Mouse (Mus musculus) monocyte, adult 5-6 weeks (primary cell): ENCODE results near the gene Nepn. TPM values are rescaled to one million over a fixed set of nuclear protein-coding genes. Genes with fewer than 3 reads are reported as not detected.
"Not testable (repeated sequence)": the region's sequence is repeated elsewhere in the genome, so short reads cannot be mapped to it uniquely, and the experiment has no call there.

ENCODE experiments used
- ATAC-seq: fragments of 153-309, 156-312 bp; replicated peaks from 2 replicates; pipeline ENCODE4 v1.8.0; 2017; ENCODE audit warnings: mild to moderate bottlenecking; ENCODE audit not compliant: low TSS enrichment, insufficient number of reproducible peaks, severe bottlenecking, poor library complexity, low FRiP score
- total RNA-seq: library from RNA; stranded (forward); fragments of 200-1000, 200-491, 200-594 nt; gene quantifications from 3 replicates; pipeline ENCODE4 v1.2.3, GENCODE M21; 2017

Nepn gene
- total RNA-seq, result not detected in 3 replicates

DNA sequence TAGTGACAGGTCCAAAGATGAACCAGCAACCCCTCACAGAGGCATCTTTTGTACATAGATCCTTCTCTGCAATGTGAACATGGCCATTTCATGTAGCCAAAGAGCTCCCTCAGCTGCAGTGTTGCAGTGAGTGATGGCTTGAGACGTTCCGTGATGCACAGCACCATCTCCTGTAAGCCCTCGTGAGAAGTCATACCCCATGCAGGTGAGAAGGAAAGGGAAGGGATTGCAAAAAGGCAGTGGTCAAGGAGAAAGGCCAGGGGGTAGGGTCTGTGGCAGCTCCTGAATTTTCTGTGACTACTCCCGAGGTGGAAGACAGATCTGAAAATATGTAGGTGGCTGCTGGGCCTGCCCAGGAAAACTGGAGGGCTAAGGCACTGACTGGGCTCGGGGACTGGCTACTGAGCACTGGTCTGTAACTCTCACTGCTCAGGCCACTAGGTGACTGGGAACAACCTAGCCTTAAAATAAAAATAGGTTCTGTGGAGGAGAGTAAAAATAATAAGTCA, at the start of gene Nepn:
Nepn (plus strand) TSS at position 51 of the 509 bp plus-strand sequence.
- ATAC-seq, result no peak

GRCm38 (mm10) chr10:52343324-52343723, 45.4 kb upstream of the Nepn start:
- ATAC-seq, result not testable (repeated sequence)

DNA sequence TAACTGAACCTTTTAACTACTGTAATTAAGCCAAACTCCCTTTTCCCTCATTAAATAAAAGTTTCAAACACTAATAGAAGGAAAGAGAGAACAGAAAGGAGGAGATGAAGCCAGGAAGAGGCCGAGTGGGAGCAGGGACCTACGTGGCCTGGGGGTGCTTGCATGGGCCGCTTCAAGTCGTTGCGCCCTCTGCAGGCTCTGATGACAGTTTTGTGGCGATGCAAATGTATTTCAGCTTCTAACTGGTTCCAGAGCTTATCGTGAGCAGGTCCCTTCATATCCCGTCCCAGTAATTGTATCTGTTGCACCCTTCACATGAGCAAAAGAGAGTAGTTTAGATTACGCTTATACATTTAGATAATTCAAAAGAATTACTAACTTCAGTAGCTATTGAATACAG, 35.6 kb upstream of the Nepn start:
- ATAC-seq, result no peak

DNA sequence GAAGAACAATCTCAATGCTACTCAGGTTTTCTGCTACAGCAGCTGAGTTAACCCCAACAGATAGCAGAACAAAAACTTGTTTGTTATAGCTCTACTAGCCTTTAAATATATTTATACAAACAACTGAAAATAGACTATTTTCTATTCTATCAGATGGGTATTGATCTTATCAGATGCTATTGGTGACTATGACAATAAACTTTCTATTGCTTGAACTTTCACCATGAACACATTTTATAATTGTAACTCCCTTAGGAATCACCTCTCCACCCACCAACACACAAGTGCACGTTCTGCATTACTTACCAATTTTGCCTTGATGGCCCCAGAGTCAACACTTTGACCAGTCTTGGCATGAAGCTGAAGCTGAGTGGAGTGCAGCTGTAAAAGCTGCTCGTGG, 30.3 kb upstream of the Nepn start, which contains the start of gene Gm26741:
Gm26741 (plus strand) TSS at position 301 of the 400 bp plus-strand sequence.
- no peak for ATAC-seq

DNA sequence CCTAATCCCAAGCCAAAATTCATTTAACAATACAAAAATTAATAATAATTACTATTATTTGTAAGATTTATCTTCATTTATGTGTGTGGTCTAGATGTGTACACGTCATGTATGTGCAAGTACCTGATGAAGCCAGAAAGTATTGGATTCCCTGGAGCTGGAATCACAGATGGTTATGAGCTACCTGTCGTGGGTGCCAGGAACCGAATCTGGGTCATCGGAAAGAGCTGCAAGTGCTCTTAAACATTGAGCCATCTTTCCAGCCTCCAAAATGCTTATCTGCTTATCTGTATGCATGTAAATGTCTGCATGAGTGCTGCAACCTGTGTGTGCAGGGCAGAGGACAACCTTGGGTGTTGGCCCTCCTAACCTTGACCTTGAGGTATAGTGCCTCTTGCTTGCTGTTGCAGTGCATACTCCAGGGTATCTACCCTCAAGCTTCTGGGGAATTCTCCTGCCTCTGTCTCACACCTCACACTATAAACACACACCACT, 28.5 kb upstream of the Nepn start:
- no peak for ATAC-seq

DNA sequence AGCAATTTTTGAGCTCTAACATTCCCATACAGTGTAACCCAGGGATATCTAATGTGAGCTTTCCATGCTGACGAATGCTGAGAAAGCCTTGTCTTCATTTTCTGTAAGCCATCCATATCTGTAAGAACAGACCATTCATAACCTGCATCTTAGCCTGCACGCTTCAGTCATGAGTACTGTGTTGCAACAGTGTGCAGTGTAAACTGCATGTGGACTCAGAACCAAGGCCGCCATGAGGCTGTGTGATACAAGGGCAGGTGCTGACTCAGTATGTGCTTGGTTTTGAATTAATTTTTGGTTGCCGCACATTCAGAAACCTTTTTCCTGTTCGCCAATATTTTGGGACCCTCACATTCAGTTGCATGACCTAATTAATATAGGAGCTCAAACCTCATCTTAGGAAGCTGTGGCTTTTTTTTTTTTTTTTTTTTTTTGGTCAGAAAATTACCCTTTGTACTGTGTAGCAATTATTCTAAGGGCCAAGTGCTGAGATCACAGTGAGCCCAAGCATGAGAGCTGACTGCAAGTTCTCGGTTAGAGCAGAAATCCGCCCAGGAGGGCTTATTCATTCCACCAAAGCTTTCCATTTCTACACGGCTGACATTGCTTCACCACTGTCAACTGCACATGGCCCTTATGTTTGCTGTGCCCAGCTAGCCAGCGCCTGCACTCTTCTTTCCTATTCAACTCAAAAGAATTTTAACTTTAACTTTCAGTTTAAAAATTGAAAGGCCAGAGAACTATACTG, 27.7 kb upstream of the Nepn start:
- ATAC-seq, result no peak

GRCm38 (mm10) chr10:52368376-52368775, 20.4 kb upstream of the Nepn start:
- ATAC-seq, result no peak

DNA sequence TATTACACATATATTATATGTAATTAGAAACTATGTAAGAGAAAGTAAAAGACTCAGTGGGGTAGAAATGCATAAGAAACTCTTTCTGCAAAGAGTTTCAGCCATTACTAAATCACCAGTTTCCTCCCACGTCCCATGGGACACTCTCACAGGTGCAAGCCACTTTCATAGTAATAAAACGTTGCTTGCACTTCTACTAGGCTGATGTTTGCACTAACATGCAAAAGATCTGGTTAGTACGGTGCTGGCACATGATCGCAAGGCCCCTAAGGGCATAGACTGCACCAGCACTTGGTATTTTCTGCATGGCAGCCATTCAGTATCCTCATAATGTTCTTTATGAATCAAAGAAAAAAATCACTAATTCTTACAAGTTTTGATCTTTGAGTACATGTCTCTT, 14.9 kb upstream of the Nepn start:
- no peak for ATAC-seq

DNA sequence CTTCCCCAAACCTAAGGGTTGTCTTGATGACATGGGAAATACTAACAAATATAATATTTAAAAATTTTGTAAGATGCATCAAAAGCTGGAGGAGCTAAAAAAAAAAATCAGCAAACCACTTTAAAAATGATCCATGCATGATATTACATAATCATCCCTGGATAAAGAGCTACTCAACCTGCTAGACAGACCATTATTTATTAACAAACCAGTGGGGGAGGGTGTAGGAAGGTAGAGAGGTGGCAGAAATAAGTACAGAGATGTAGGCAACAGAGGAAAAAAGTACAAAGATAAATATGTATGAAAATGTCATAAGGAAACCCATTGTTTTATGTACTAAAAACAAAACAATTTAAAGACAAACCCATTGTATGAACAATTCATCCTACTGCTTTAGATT, 14.1 kb upstream of the Nepn start:
- ATAC-seq, result no peak

DNA sequence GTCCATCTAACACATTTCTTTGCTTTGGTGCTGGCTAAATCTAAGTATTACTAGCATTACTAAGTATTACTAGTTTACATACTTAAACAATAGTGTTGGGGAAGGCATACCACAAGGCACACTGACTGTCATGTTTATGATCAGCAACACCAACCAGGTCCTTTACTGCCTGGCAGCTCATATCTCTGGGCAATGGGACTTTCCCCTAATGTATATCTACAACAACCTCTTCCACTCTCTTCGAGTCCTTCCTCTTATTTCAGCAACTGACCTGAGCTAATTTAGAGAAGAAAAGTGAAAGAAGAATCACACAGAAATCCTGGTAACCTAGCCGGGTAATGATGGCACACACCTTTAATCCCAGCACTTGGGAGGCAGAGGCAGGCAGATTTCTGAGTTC, 12.3 kb upstream of the Nepn start:
- 0 out of 2 replicates have a peak, but pooled peaks have one; percentile 52 for ATAC-seq

- ATAC-seq, result no peak
Observed at GRCm38 (mm10) chr10:52377813-52378212, 11.0 kb upstream of the Nepn start.

- 0 out of 2 replicates have a peak, but pooled peaks have one; percentile 16 for ATAC-seq
Observed at GRCm38 (mm10) chr10:52381321-52381801, 7.4 kb upstream of the Nepn start.

DNA sequence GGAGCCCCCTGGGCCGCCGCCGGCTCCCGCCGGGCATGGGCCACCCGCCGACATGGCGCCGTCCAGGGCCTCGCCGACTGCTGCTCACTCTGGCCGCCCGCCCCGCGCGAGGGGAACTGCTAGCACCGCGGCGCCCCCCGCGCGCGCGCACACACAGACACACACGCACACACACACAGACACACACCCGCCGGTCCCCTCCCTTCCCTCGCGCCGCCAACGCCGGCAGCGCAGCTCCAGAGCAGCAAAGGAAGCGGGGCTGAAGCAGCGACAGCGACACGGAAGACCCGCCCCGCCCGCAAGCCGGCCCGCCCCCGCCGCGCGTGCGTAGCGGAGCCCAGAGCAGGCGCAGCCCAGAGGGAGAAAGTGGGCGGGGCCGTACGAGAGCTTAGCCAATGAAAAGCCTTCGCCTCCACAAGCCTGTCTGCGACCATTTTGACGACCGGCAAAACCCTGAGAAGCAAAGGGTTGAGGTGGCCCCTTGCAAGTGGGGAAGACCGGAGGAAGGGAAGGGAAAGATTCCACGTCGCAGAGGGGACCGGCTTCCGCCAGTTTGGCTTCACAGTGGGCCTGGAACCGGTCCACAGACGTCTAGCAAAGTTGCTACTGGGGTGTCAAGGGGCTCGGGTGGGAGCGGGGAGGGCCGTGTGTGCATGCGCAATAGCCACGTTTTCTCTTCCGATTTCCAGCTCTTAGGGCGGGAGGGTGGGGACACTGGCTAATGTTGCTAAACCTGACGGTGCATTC, 6.8 kb upstream of the Nepn start, which contains the start of gene Gopc:
Gopc (minus strand) TSS at position 280 of the 747 bp plus-strand sequence.
- ATAC-seq, result peak; percentile 96

- no peak for ATAC-seq
Observed at GRCm38 (mm10) chr10:52383022-52383421, 5.8 kb upstream of the Nepn start.

DNA sequence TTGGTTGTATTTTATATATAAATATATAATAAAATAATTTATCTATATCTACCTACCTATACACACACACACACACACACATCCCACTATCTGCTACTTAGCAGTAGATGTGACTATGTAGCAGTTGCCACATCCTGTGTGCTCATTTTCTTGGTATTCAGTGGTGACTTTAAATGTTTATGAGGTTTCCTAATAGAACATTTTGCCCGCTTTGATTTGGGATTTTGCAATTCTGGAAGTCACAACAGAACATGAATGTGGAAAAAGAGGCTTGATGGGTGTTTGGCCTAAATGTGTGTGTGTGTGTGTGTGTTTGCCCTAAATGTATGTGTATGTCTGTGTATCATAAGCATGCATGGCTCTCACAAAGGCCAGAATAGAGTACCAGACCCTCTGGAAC, 5.2 kb upstream of the Nepn start:
- ATAC-seq, result no peak

- ATAC-seq, result no peak
Observed at GRCm38 (mm10) chr10:52384823-52385610, 3.8 kb upstream of the Nepn start.

DNA sequence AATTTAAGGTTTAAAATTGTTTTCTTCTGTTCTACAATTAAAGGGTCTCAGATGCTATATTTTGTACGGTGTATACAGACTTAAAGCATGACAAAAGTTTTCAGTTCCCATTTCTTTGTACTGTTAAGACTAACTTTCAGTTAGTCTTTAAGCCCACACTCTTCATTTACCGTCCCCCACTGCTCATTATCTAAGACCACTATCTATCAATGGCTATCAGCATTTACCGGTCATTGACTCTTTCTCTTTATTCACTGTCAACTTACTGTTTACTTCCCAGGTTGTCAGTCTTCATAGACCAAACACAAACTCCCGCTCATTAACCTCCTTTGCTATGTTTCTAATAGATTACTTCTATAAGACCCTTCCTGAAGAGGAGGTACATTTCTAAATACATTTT, 1.6 kb upstream of the Nepn start:
- ATAC-seq, result no peak

- no peak for ATAC-seq
Observed at GRCm38 (mm10) chr10:52389438-52389837, 666 bp downstream of the Nepn start.

GRCm38 (mm10) chr10:52391208-52391607, 2.4 kb downstream of the Nepn start:
- no peak for ATAC-seq
